In genomic region chr14:114839340-114839903, GRCm38 (mm10) we compare ENCODE assay signal across 21 mouse cellular contexts.
DNase-seq lines count a peak whose midpoint lies in the region; ATAC-seq lines count a peak whose summit lies in the region.
"Had no signal": no experiment of that assay in that cellular context is flagged by ENCODE, and none has a peak within 500 bp of the region (broad histone marks: within the 10 kb centered on the region; RNA-seq: fewer than 3 reads in every experiment).

No protein-coding gene starts in this region.

- no peak overlapping the region for H3K27ac ChIP-seq in midbrain, embryonic 11.5 days (ENCODE audit: low read depth, low read length)
- no peak overlapping the region for H3K27ac ChIP-seq in midbrain, embryonic 16.5 days (ENCODE audit: low read length)
- no peak overlapping the region for H3K27ac ChIP-seq in forebrain, embryonic 11.5 days (ENCODE audit: low read depth, low read length)
- H3K27ac ChIP-seq: liver, embryonic 12.5 days had no signal

- H3K9ac ChIP-seq in midbrain, embryonic 11.5 days (ENCODE audit: low read length), result no peak overlapping the region
- H3K9ac ChIP-seq in midbrain, embryonic 16.5 days (ENCODE audit: low read depth, low read length), result no peak overlapping the region
- H3K9ac ChIP-seq in forebrain, embryonic 11.5 days (ENCODE audit: low read length), result no peak overlapping the region
- H3K9ac ChIP-seq: liver, embryonic 12.5 days had no signal

- no peaks in the 10 kb centered on the region for H3K36me3 ChIP-seq in midbrain, embryonic 11.5 days (ENCODE audit: control insufficient read depth, insufficient read depth, low read length)
- no peaks in the 10 kb centered on the region for H3K36me3 ChIP-seq in midbrain, embryonic 16.5 days (ENCODE audit: control insufficient read depth, insufficient read depth, low read length)
- H3K36me3 ChIP-seq in forebrain, embryonic 11.5 days (ENCODE audit: control insufficient read depth, insufficient read depth, low read length), result no peaks in the 10 kb centered on the region
- H3K36me3 ChIP-seq: liver, embryonic 12.5 days had no signal

- H3K27me3 ChIP-seq in midbrain, embryonic 11.5 days (ENCODE audit: control insufficient read depth, insufficient read depth, low read length), result no peaks in the 10 kb centered on the region
- H3K27me3 ChIP-seq in midbrain, embryonic 16.5 days (ENCODE audit: control insufficient read depth, insufficient read depth, low read depth, low read length), result no peaks in the 10 kb centered on the region
- H3K27me3 ChIP-seq in forebrain, embryonic 11.5 days (ENCODE audit: control insufficient read depth, insufficient read depth, low read length), result no peaks in the 10 kb centered on the region
- H3K27me3 ChIP-seq: liver, embryonic 12.5 days had no signal

- no peak overlapping the region for H3K4me2 ChIP-seq in midbrain, embryonic 11.5 days
- H3K4me2 ChIP-seq in midbrain, embryonic 16.5 days (ENCODE audit: low read length), result no peak overlapping the region
- H3K4me2 ChIP-seq in forebrain, embryonic 11.5 days (ENCODE audit: low read depth, low read length, severe bottlenecking), result no peak overlapping the region
- H3K4me2 ChIP-seq: heart, embryonic 11.5 days; liver, embryonic 12.5 days had no signal

- peak; percentile 50 for DNase-seq in embryo, embryonic 10.5 days (ENCODE audit: low spot score)
- no peak for DNase-seq in embryo, embryonic 9.5 days (ENCODE audit: extremely low spot score)
- DNase-seq in midbrain, embryonic 11.5 days (ENCODE audit: low spot score, missing footprints), result no peak
- DNase-seq in forebrain, embryonic 11.5 days (ENCODE audit: low spot score), result no peak
- DNase-seq in retina, embryonic 14.5 days (ENCODE audit: low spot score), result peak; percentile 73
- DNase-seq in frontal cortex, postnatal 36 days (ENCODE audit: low spot score in 2 of 2), result no peak
- DNase-seq in spleen, postnatal 14 days (ENCODE audit: low spot score in 2 of 2), result no peak
- DNase-seq: adrenal gland, postnatal 10 days; cerebellum, adult 18-20 months; gastrocnemius, postnatal 25 days; heart, postnatal 36 days; kidney, adult 11 months; left cerebral cortex, postnatal 4 days; right cerebral cortex, adult 18-20 months; thymus, postnatal 4 days had no signal

- peak; percentile 43; the same call in 1 of the 2 replicates for ATAC-seq in midbrain, embryonic 11.5 days (ENCODE audit: low FRiP score)
- no peak for ATAC-seq in midbrain, embryonic 16.5 days
- peak; percentile 85 for ATAC-seq in forebrain, embryonic 11.5 days (replicated peaks; ENCODE audit: low FRiP score)
- ATAC-seq: hindbrain, embryonic 16.5 days; liver, embryonic 12.5 days; lung, postnatal 0 days had no signal

- WGBS in midbrain, embryonic 11.5 days, result 35% methylated on average over 2 of the region's 2 CpGs
- WGBS in midbrain, embryonic 16.5 days, result 32% methylated on average over 2 of the region's 2 CpGs
- 9% methylated on average over 2 of the region's 2 CpGs for WGBS in forebrain, embryonic 11.5 days

- H3K4me3 ChIP-seq in midbrain, embryonic 11.5 days (ENCODE audit: low read depth, low read length), result no peak overlapping the region
- H3K4me3 ChIP-seq in midbrain, embryonic 16.5 days (ENCODE audit: low read depth, low read length), result no peak overlapping the region
- H3K4me3 ChIP-seq in forebrain, embryonic 11.5 days (ENCODE audit: low read depth, low read length), result no peak overlapping the region
- H3K4me3 ChIP-seq: liver, embryonic 12.5 days; myocyte had no signal

- no peaks in the 10 kb centered on the region for H3K9me3 ChIP-seq in midbrain, embryonic 11.5 days (ENCODE audit: control insufficient read depth, low read length)
- H3K9me3 ChIP-seq in midbrain, embryonic 16.5 days (replicated peaks; ENCODE audit: control insufficient read depth, low read length, poor library complexity, severe bottlenecking), result no peaks in the 10 kb centered on the region
- no peaks in the 10 kb centered on the region for H3K9me3 ChIP-seq in forebrain, embryonic 11.5 days (ENCODE audit: control insufficient read depth, low read length)
- H3K9me3 ChIP-seq: liver, embryonic 12.5 days had no signal

- peaks cover 9% of the 10 kb centered on the region; the same call in 1 of the 2 replicates for H3K4me1 ChIP-seq in midbrain, embryonic 11.5 days (ENCODE audit: control insufficient read depth, insufficient read depth, low read length)
- H3K4me1 ChIP-seq in midbrain, embryonic 16.5 days (ENCODE audit: control insufficient read depth, insufficient read depth, low read length), result peaks cover 6% of the 10 kb centered on the region; the same call in 1 of the 2 replicates
- H3K4me1 ChIP-seq in forebrain, embryonic 11.5 days (replicated peaks; ENCODE audit: control insufficient read depth, insufficient read depth, low read length), result 0 out of 2 replicates have a peak, but pooled peaks cover 2% of the 10 kb centered on the region
- H3K4me1 ChIP-seq: liver, embryonic 12.5 days had no signal

Comparison
In these comparisons a context has a peak if more than half of its experiments do, and no peak if none do; other contexts are left out.
1. DNase-seq: peak in embryo, embryonic 10.5 days (single experiment) and retina, embryonic 14.5 days (single experiment); none in embryo, embryonic 9.5 days (single experiment), midbrain, embryonic 11.5 days (single experiment), forebrain, embryonic 11.5 days (single experiment), frontal cortex, postnatal 36 days (0 of 2) and spleen, postnatal 14 days (0 of 2).